Mouse (Mus musculus) midbrain, embryonic 10.5 days (tissue): ENCODE measurements around the gene Sars. TPM values are rescaled to one million over a fixed set of nuclear protein-coding genes. Genes with fewer than 3 reads are reported as not detected.
A peak's percentile ranks its signal among the peaks of the same experiment; 100 is the strongest.

Experiments
- DNase-seq: peaks from one replicate; pipeline ENCODE4 v3.0.0-alpha.2; 2017; ENCODE audit warnings: low spot score
- H3K27ac ChIP-seq: fragments of 300-500 bp; sonication (generic); replicated peaks from 2 replicates; pipeline ENCODE4 v1.5.1; 2016; ENCODE audit warnings: mild to moderate bottlenecking
- H3K27me3 ChIP-seq: fragments of 300-500 bp; sonication (generic); 2 replicates; pipeline ENCODE4 v1.6.1; 2016; ENCODE audit warnings: low read depth, mild to moderate bottlenecking; ENCODE audit not compliant: poor library complexity, severe bottlenecking
- H3K36me3 ChIP-seq: fragments of 300-500 bp; sonication (generic); 2 replicates; pipeline ENCODE4 v1.6.1; 2016; ENCODE audit warnings: mild to moderate bottlenecking, moderate library complexity
- H3K4me1 ChIP-seq: fragments of 300-500 bp; sonication (generic); 2 replicates; pipeline ENCODE4 v1.6.1; 2016
- H3K4me3 ChIP-seq: fragments of 300-500 bp; sonication (generic); 2 replicates; pipeline ENCODE4 v1.5.1; 2016; ENCODE audit warnings: mild to moderate bottlenecking, moderate library complexity
- H3K9me3 ChIP-seq: fragments of 300-500 bp; sonication (generic); replicated peaks from 2 replicates; pipeline ENCODE4 v1.6.1; 2016; ENCODE audit warnings: mild to moderate bottlenecking
- WGBS: fragments of 180-500 bp; shearing (Covaris S2); methylation state at CpG from one replicate; pipeline ENCODE4 v1.1.7; 2016; 5-methylcytosine and 5-hydroxymethylcytosine counted together
- polyA plus RNA-seq: library from polyadenylated mRNA; unstranded; fragments of >200 nt; fragmentation: Nextera tagmentation; extraction: Ambion mirVana; gene quantifications from 2 replicates; pipeline ENCODE4 v1.2.1, GENCODE M21; 2016

Sars gene
- polyA plus RNA-seq, 1 experiment from 2014 or later: 179 TPM

DNA sequence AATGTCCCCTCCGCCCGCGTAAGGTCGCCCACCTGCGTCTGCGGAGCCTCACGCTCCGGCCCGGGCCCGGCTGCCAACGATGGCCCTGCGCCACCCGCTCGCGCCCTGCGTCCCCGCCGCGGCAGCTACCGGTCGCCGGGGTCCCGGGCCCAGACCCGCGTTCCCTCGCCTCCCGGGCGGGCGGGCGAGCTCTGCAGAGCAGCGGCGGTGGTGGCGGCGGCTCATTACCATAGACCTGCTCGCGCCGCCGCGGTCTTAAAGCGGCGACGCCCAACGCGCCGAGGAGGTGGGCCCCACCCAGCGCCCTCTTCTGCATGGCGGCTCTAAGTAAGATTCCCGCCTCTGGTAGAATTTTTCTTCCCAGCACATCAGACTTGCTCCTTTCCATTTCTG is 29.2 kb downstream of the Sars start:
- peak overlapping the region; percentile 97 for H3K4me3 ChIP-seq
- H3K9me3 ChIP-seq: peaks cover 26% of the 10 kb centered on the region
- peak overlapping the region; percentile 100 for H3K27ac ChIP-seq
- H3K36me3 ChIP-seq: peaks cover 44% of the 10 kb centered on the region
- WGBS: 0% methylated on average over 48 of the region's 48 CpGs
- peaks cover 24% of the 10 kb centered on the region for H3K27me3 ChIP-seq
- H3K4me1 ChIP-seq: peaks cover 69% of the 10 kb centered on the region
- peak; percentile 88 for DNase-seq

DNA sequence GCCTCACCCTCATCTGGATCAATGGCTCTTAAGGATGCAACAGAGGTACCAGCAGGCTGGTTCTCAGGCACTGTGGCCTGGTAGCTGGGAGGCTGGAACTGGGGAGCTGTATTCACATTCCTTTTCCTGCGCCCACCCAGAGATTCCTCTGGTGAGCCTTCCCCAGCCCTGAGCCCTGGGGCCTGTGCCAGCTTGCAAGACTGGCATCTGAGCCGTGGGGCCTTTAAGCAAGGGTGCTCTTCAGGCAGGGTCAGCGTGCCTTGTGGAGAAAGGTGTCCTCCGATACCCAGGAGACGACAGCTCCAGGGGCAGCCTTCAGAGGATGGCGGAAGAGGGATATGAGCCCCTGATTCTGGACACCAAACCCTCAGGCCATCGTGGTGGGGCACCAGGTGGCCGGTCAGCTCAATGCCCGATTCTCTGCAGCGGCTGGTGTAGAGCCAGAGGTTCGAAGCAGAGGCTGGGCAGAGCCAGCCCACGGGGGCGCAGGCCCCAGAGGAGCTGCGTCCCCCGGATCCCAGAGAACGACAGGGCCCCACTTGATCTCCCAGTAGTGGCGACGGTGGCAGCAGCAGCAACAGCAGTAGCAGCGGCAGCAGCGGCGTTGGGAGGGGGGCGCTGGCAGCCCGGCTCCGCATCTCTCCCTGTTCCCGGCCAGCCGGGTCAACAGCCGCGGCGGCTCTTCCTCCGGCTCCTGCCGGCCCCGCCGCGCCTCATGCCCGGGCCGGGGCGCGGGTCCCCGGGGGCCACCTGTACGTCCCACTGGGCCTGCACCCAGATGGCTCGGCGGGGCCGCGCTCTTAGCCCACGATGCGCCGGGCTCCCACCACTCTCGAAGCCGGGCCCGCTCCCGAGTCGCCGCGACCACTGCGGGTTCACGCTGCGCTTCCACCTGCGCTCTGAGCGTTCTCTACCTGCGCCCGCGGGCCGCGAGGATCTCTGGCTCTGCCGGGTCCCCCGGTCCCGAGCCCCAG is 29.9 kb downstream of the Sars start, which contains the start of gene Celsr2:
Gene Celsr2 (minus strand): TSS at position 696 of the 974 bp plus-strand sequence.
- peaks cover 26% of the 10 kb centered on the region for H3K9me3 ChIP-seq
- H3K27me3 ChIP-seq: peaks cover 24% of the 10 kb centered on the region
- peaks cover 49% of the 10 kb centered on the region for H3K36me3 ChIP-seq
- H3K27ac ChIP-seq: peak within 1 kb of the TSS; percentile 100
- peaks cover 76% of the 10 kb centered on the region for H3K4me1 ChIP-seq
- DNase-seq: peak; percentile 62
- peak within 1 kb of the TSS; percentile 97 for H3K4me3 ChIP-seq
- WGBS: 5% methylated on average over 67 of the region's 67 CpGs

DNA sequence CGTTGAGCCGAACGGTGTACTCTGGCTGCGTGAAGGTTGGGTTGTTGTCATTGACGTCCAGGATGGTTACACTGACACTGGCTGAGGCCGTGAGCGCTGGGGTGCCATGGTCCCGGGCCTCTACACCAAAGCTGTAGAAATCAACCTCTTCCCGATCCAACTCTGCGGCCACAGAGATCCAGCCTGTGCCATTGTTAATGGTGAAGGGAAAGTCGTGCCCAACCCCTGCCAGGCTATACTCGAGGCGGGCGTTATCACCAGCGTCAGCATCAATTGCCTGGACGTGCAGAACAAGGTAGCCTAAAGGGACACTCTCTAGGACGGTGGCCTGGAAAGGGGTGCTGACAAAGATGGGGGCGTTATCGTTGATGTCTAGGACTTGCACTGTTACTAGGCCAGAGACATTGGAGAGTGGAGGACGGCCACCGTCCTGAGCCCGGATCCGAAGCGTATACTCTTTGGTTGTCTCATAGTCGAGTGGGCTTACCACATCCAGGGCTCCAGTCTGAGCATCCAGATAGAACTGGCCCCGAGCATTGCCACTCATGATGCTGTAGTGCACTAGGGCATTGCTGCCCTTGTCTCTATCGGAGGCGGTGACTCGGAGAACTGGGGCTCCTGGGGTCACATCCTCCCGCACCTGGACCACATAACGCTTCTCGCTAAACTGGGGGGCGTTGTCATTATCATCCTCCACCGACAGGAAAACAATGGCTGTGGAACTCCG is 31.2 kb downstream of the Sars start:
- H3K27ac ChIP-seq: peak overlapping the region; percentile 100
- H3K4me1 ChIP-seq: peaks cover 87% of the 10 kb centered on the region
- peak overlapping the region; percentile 97 for H3K4me3 ChIP-seq

DNA sequence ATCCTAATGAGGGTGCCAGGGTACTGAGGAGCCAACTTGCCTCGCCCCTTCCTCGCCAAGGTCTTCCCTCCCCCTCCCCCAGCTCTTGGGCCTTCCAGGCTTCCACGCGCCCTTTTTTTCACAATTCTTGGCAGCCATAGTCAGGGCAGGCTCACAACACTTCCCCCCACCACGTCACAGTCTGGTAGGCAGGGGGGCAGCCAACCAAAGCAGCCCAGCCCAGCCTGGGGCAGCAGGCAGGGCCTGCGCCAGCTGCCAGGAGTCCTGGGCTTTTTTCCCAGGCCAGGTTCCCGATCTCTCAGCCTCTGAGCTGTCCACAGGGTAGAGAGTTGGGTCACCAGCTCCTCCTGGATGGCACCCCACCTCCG is 33.3 kb downstream of the Sars start:
- peak overlapping the region; percentile 99 for H3K27ac ChIP-seq
- peaks cover 26% of the 10 kb centered on the region for H3K9me3 ChIP-seq
- peak; percentile 62 for DNase-seq
- H3K4me3 ChIP-seq: peak overlapping the region; percentile 97
- H3K27me3 ChIP-seq: peaks cover 7% of the 10 kb centered on the region
- 44% methylated on average over 8 of the region's 8 CpGs for WGBS
- H3K4me1 ChIP-seq: peaks cover 96% of the 10 kb centered on the region
- peaks cover 83% of the 10 kb centered on the region for H3K36me3 ChIP-seq

More for the DNA sequence above, 31.2 kb downstream of the Sars start:
- H3K36me3 ChIP-seq: peaks cover 63% of the 10 kb centered on the region
- peaks cover 26% of the 10 kb centered on the region for H3K9me3 ChIP-seq
- no peak for DNase-seq
- WGBS: 96% methylated on average over 35 of the region's 35 CpGs
- peaks cover 24% of the 10 kb centered on the region for H3K27me3 ChIP-seq

DNA sequence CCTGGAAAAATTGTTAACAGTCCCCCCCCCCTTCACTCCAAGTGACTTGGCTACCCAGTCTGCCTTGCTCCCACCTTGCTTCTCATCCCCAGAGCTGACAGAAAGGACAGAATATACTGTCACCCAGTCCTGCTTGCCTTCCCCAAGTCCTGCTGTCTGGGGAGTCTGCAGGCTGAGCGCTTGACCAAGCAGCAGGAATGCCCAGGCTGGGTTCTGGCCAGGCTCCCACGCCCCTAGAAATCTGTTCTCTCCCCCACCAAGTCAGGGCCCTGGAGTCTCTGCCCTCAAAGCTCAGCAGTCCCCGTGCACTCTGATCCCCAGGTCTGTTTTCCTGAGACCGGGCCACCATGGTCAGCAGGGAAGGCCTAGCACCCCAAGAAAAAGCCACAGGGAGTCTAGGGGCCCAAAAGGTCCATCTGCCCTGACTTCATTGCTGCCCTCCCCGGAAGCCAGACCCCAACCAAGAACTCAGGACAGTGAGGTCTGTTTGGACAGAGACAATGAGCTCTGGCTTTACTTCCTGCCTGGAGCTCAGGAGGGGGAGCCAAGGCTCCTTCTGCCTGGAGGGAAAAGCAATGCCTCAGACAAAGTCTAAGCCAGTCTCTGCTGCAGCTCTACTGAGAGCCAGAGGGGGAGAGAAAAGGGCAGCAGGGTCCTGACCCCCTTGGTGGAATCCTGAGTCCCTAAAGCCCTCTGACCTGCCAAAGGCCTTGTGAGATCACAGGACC is 33.8 kb downstream of the Sars start:
- DNase-seq: peak; percentile 62
- H3K4me3 ChIP-seq: peak overlapping the region; percentile 97
- H3K4me1 ChIP-seq: peaks cover 99% of the 10 kb centered on the region
- peaks cover 89% of the 10 kb centered on the region for H3K36me3 ChIP-seq
- H3K27ac ChIP-seq: peak overlapping the region; percentile 99
- WGBS: 11% methylated on average over 5 of the region's 5 CpGs
- peaks cover 1% of the 10 kb centered on the region for H3K27me3 ChIP-seq
- peaks cover 26% of the 10 kb centered on the region for H3K9me3 ChIP-seq

DNA sequence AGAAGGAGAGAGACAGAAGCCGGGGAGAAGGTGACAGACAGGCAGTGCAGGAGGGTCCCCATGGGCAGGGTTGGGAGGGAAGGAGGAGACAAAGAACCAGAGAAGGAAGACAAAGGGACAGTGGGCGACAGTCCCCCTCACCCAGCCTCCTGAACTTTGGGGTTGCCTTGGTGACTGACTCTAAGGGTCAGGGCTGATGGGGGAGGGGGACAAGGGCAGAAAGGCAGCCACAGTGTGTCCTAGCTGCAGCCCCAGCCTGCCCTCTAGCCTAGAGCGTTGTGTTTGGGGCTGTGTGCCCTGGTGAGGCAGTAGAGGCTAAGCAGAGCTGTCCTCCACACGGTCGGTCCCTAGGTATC is 34.7 kb downstream of the Sars start:
- WGBS: 7% methylated on average over 5 of the region's 5 CpGs
- H3K9me3 ChIP-seq: peaks cover 26% of the 10 kb centered on the region
- peak; percentile 87 for DNase-seq
- H3K27me3 ChIP-seq: no peaks in the 10 kb centered on the region
- H3K4me3 ChIP-seq: peak overlapping the region; percentile 97
- peaks cover 99% of the 10 kb centered on the region for H3K4me1 ChIP-seq
- peak overlapping the region; percentile 99 for H3K27ac ChIP-seq
- H3K36me3 ChIP-seq: peaks cover 97% of the 10 kb centered on the region

DNA sequence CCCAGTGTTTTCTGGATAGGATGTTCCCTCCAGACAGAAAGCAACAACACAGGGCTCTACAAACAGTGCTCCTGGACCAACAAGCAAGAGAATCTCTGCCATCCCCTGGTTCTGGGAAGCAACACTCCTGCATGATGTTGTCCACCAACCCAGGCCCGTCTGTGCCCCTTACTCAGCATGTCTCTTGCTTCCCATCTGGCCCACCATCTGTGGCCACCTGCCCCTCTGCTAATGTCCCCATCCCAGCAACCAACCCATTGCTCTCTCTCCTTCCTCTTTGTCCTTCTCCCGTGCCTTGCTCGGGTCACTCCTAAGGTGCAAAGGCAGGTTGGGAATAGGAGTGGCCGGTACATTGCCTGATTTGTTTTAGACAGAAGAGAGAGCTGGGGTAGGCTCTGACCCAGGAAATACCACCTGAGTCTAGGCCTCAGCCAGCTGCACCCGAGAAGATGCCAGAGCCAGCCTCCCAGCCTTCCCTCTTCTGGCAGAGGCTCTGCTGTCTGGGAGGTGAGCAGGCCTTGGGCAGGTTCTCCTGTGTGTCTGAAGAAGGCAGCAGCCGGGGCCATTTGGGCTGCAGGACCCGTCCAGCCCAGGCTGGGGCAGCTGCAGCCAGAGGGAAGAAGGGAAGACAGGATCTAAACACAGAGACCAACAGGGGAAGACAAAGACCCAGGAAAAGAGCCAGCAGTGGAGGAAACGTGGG is 35.2 kb downstream of the Sars start:
- no peak for DNase-seq
- H3K4me3 ChIP-seq: peak overlapping the region; percentile 97
- peaks cover 99% of the 10 kb centered on the region for H3K36me3 ChIP-seq
- peaks cover 99% of the 10 kb centered on the region for H3K4me1 ChIP-seq
- peaks cover 26% of the 10 kb centered on the region for H3K9me3 ChIP-seq
- peak overlapping the region; percentile 99 for H3K27ac ChIP-seq
- WGBS: 31% methylated on average over 8 of the region's 8 CpGs
- H3K27me3 ChIP-seq: no peaks in the 10 kb centered on the region

- Histone ChIP-seq H3K4me1 (peaks cover 100% of the 10 kb centered on the region), H3K9me3 (peaks cover 13% of the 10 kb centered on the region), H3K27ac (peak overlapping the region; percentile 99), H3K36me3 (peaks cover 99% of the 10 kb centered on the region), H3K4me3 (peak overlapping the region; percentile 97), H3K27me3 (no peaks in the 10 kb centered on the region)
- WGBS: 86% methylated on average over 8 of the region's 8 CpGs
- DNase-seq: no peak
Observed at GRCm38 (mm10) chr3:108408517-108409008, 36.4 kb downstream of the Sars start.

DNA sequence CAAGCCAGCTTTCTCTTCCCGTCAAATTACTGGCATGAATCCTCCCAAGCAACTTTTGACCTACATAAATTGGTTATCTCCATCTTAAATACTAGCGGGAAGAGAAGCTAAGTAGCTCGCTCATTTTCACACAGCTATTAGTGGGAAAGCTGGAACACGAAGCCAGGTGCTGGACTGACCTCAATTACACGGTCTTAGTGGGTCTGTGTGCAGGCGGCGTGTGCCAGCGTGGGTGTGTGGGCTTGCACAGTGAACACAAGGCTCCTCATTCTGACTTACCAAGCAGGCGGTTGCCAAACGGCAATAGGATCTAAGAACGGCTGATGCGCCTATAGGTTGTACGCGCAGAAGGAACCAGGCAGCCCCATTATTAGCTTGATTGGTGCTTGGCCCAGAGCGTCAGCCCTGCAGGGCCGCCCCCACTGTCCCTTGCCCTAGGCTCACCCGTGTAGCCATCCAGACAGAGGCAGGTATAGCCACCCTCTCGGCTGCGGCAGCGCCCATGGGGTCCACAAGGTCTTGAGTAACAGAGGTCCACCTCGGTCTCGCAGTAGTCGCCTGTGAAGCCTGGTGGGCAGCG is 38.6 kb downstream of the Sars start:
- H3K9me3 ChIP-seq: no peaks in the 10 kb centered on the region
- peaks cover 99% of the 10 kb centered on the region for H3K36me3 ChIP-seq
- peaks cover 98% of the 10 kb centered on the region for H3K4me1 ChIP-seq
- peak overlapping the region; percentile 42 for H3K4me3 ChIP-seq
- WGBS: 85% methylated on average over 24 of the region's 24 CpGs
- no peaks in the 10 kb centered on the region for H3K27me3 ChIP-seq
- no peak for DNase-seq
- peak overlapping the region; percentile 99 for H3K27ac ChIP-seq

DNA sequence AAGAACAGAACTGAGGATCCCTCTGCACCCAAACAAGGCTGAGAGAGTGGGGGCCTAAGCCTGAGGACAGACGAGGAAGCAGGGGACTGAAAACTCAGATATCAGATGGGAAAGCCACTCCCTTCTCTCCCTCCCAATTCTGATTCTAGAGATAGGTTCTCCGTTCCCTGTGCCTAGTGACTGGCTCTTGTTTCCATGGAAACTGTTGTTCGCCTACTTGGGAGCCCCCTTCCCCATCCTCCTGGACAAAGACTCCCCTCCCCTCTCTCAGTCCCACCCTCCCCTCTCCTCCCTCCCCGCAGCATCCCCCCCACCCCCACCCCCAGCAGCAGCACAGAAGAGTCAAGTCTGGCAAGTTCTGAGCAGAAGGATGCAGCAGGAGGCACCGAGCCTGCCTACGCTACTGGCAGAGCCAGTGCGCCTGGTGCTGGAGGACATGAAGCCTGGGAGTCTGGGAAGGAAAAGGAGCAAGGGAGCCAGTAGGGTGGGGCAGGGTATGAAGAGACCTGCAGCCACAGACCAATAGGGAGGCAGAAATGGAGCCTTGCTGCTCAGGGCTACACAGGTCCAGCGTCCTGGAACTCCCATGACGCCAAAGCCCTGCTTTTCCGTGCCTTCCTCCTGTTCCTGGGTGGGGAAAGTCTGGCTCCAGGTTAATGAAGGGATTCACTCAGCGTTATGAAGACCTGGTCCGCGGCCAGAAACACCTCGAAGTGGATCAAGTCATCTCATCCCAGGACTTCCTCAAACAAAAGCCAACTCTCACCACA is 39.3 kb downstream of the Sars start:
- Histone ChIP-seq H3K9me3 (no peaks in the 10 kb centered on the region), H3K27ac (peak overlapping the region; percentile 99), H3K4me3 (peak overlapping the region; percentile 42), H3K27me3 (no peaks in the 10 kb centered on the region), H3K36me3 (peaks cover 99% of the 10 kb centered on the region), H3K4me1 (peaks cover 91% of the 10 kb centered on the region)
- 28% methylated on average over 14 of the region's 14 CpGs for WGBS
- DNase-seq: peak; percentile 74

DNA sequence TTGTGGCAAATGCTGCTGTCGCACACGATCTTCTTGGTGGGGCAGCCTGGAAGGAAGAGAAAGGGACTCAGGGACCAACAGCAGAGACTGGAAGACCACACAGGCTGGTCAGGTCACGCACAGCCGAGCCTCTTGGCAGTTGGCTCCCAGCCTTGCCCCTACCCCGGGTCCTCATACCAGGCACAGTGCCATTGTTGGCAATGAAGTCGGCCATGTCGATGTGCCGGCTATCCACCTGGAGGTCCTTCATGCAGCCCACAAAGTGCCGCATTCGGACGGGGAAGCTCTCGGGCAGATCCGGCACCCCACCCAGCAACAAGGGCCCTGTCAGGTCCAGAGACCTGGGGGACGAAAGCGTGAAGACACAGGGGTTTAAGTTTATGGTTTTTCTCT is 42.5 kb downstream of the Sars start:
- WGBS: 88% methylated on average over 15 of the region's 15 CpGs
- DNase-seq: no peak
- Histone ChIP-seq H3K4me3 (no peak overlapping the region), H3K36me3 (peaks cover 100% of the 10 kb centered on the region), H3K4me1 (peaks cover 59% of the 10 kb centered on the region), H3K27ac (peak overlapping the region; percentile 58), H3K9me3 (no peaks in the 10 kb centered on the region), H3K27me3 (no peaks in the 10 kb centered on the region)
